Mouse (Mus musculus) spleen, adult 2 months (tissue): Measurements from ENCODE around the gene Prex1.

Experiments used
- CTCF ChIP-seq: fragments of 200-500 bp; IDR thresholded peaks from 2 replicates; pipeline ENCODE4 v1.5.1; 2011; ENCODE audit warnings: mild to moderate bottlenecking, inconsistent platforms; ENCODE audit not compliant: insufficient read depth, insufficient read length, insufficient replicate concordance; ENCODE audit errors: extremely low read depth
- POLR2A ChIP-seq: fragments of 200-500 bp; IDR thresholded peaks from 2 replicates; pipeline ENCODE4 v1.6.1; 2011; ENCODE audit warnings: low read depth, low read length, inconsistent platforms

DNA sequence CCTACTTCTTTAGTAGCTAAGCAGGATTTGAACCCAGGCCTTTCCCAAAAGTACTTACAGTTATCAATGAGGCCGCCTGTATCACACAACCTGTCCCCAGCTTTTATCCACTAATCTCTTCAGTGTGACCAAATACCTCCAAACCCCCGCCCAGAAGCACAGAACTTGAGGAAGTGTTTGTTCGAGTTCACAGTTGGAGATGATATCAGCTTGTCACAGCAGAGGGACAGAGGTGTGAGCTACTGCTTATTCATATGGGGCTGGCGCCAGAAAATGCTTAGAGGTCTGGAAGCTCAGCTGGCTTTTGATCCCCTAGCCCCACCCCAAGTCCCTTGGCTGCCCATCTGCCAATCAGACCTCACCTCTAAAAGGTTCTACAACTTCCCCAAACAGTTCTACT is 40.6 kb upstream of the Prex1 start:
- TF ChIP-seq CTCF (no peak), POLR2A (no peak)
